ENCODE assay signal across 13 mouse cellular contexts in genomic region chr9:63712838-63713237, GRCm38 (mm10). TPM values are rescaled to one million over a fixed set of nuclear protein-coding genes. Genes with fewer than 3 reads are reported as not detected.
DNase-seq lines count a peak whose midpoint lies in the region; ATAC-seq and TF ChIP-seq lines count a peak whose summit lies in the region.
"Had no signal": no experiment of that assay in that cellular context is flagged by ENCODE, and none has a peak within 500 bp of the region (broad histone marks: within the 10 kb centered on the region; RNA-seq: fewer than 3 reads in every experiment).

No protein-coding gene starts in this region.

- no peak overlapping the region for H3K4me3 ChIP-seq in forebrain, embryonic 10.5 days
- H3K4me3 ChIP-seq in forebrain, embryonic 12.5 days (replicated peaks): no peak overlapping the region
- H3K4me3 ChIP-seq in kidney, embryonic 16.5 days (ENCODE audit: low read length): no peak overlapping the region
- no peak overlapping the region for H3K4me3 ChIP-seq in midbrain, postnatal 0 days (ENCODE audit: low read depth, low read length)
- no peak overlapping the region for H3K4me3 ChIP-seq in midbrain, embryonic 16.5 days (ENCODE audit: low read depth, low read length)
- no peak overlapping the region for H3K4me3 ChIP-seq in embryonic facial prominence, embryonic 10.5 days
- H3K4me3 ChIP-seq: heart, embryonic 12.5 days had no signal

- TF ChIP-seq CTCF in midbrain, postnatal 0 days (IDR thresholded peaks at IDR 0.05): no peak

- H3K9me3 ChIP-seq in forebrain, embryonic 10.5 days: peaks cover 12% of the 10 kb centered on the region
- H3K9me3 ChIP-seq in forebrain, embryonic 12.5 days: no peaks in the 10 kb centered on the region; the same call in 1 of the 2 replicates
- peaks cover 7% of the 10 kb centered on the region; the same call in 1 of the 2 replicates for H3K9me3 ChIP-seq in kidney, embryonic 16.5 days (ENCODE audit: low read length)
- H3K9me3 ChIP-seq in midbrain, postnatal 0 days (ENCODE audit: low read length): no peaks in the 10 kb centered on the region
- no peaks in the 10 kb centered on the region for H3K9me3 ChIP-seq in midbrain, embryonic 16.5 days (replicated peaks; ENCODE audit: control insufficient read depth, low read length, poor library complexity, severe bottlenecking)
- H3K9me3 ChIP-seq in embryonic facial prominence, embryonic 10.5 days: peaks cover 5% of the 10 kb centered on the region; the same call in 1 of the 2 replicates

- no peak for DNase-seq in forebrain, embryonic 10.5 days (ENCODE audit: extremely low spot score, low spot score)
- DNase-seq in kidney, postnatal 25 days: no peak
- DNase-seq in midbrain, postnatal 0 days (ENCODE audit: low spot score): peak; percentile 75
- DNase-seq in embryonic facial prominence, embryonic 10.5 days (ENCODE audit: low spot score): no peak
- no peak for DNase-seq in liver
- DNase-seq: adrenal gland, postnatal 25 days; lung, postnatal 14 days; thymus, postnatal 25 days had no signal

- no peak overlapping the region for H3K4me2 ChIP-seq in forebrain, embryonic 12.5 days
- H3K4me2 ChIP-seq in kidney, embryonic 16.5 days (replicated peaks; ENCODE audit: low read depth, low read length): no peak overlapping the region
- H3K4me2 ChIP-seq in midbrain, postnatal 0 days (ENCODE audit: low read depth, low read length, poor library complexity, severe bottlenecking): no peak overlapping the region
- H3K4me2 ChIP-seq in midbrain, embryonic 16.5 days (ENCODE audit: low read length): no peak overlapping the region
- H3K4me2 ChIP-seq: heart, embryonic 12.5 days had no signal

- ATAC-seq in forebrain, embryonic 12.5 days (ENCODE audit: low FRiP score): no peak
- ATAC-seq in kidney, embryonic 16.5 days (ENCODE audit: low FRiP score, low TSS enrichment): no peak
- ATAC-seq in midbrain, postnatal 0 days (ENCODE audit: low FRiP score): peak; percentile 75
- no peak for ATAC-seq in midbrain, embryonic 16.5 days
- ATAC-seq: intestine, postnatal 0 days had no signal

- no peak overlapping the region for H3K9ac ChIP-seq in forebrain, embryonic 12.5 days
- no peak overlapping the region for H3K9ac ChIP-seq in kidney, embryonic 16.5 days (replicated peaks; ENCODE audit: low read length)
- H3K9ac ChIP-seq in midbrain, postnatal 0 days (replicated peaks; ENCODE audit: low read length, poor library complexity, severe bottlenecking): no peak overlapping the region
- no peak overlapping the region for H3K9ac ChIP-seq in midbrain, embryonic 16.5 days (ENCODE audit: low read depth, low read length)
- H3K9ac ChIP-seq: heart, embryonic 12.5 days had no signal

- H3K4me1 ChIP-seq in forebrain, embryonic 10.5 days: peaks cover 45% of the 10 kb centered on the region
- H3K4me1 ChIP-seq in forebrain, embryonic 12.5 days: peaks cover 25% of the 10 kb centered on the region
- H3K4me1 ChIP-seq in kidney, embryonic 16.5 days (ENCODE audit: insufficient read depth, low read length): peaks cover 62% of the 10 kb centered on the region
- H3K4me1 ChIP-seq in midbrain, postnatal 0 days (ENCODE audit: insufficient read depth, low read length): 0 out of 2 replicates have a peak, but pooled peaks cover 2% of the 10 kb centered on the region
- peaks cover 6% of the 10 kb centered on the region for H3K4me1 ChIP-seq in midbrain, embryonic 16.5 days (ENCODE audit: control insufficient read depth, insufficient read depth, low read length)
- peaks cover 76% of the 10 kb centered on the region for H3K4me1 ChIP-seq in embryonic facial prominence, embryonic 10.5 days

- H3K27ac ChIP-seq in forebrain, embryonic 10.5 days: peak overlapping the region; percentile 20; the same call in 1 of the 2 replicates
- H3K27ac ChIP-seq in forebrain, embryonic 12.5 days: no peak overlapping the region
- peak overlapping the region; percentile 9; the same call in 1 of the 2 replicates for H3K27ac ChIP-seq in kidney, embryonic 16.5 days (ENCODE audit: low read length)
- no peak overlapping the region for H3K27ac ChIP-seq in midbrain, postnatal 0 days (ENCODE audit: low read depth, low read length)
- no peak overlapping the region for H3K27ac ChIP-seq in midbrain, embryonic 16.5 days (ENCODE audit: low read length)
- H3K27ac ChIP-seq in embryonic facial prominence, embryonic 10.5 days (replicated peaks): peak overlapping the region; percentile 21; the same call in 1 of the 2 replicates

- no peaks in the 10 kb centered on the region for H3K27me3 ChIP-seq in forebrain, embryonic 10.5 days (ENCODE audit: poor library complexity, severe bottlenecking)
- H3K27me3 ChIP-seq in forebrain, embryonic 12.5 days: no peaks in the 10 kb centered on the region
- no peaks in the 10 kb centered on the region for H3K27me3 ChIP-seq in kidney, embryonic 16.5 days (ENCODE audit: insufficient read depth, low read length)
- H3K27me3 ChIP-seq in midbrain, postnatal 0 days (ENCODE audit: insufficient read depth, low read length): no peaks in the 10 kb centered on the region
- H3K27me3 ChIP-seq in midbrain, embryonic 16.5 days (ENCODE audit: control insufficient read depth, insufficient read depth, low read depth, low read length): no peaks in the 10 kb centered on the region
- no peaks in the 10 kb centered on the region for H3K27me3 ChIP-seq in embryonic facial prominence, embryonic 10.5 days (replicated peaks; ENCODE audit: low read depth, poor library complexity, severe bottlenecking)
- H3K27me3 ChIP-seq: heart, embryonic 12.5 days had no signal

- 73% methylated on average over 6 of the region's 6 CpGs for WGBS in forebrain, embryonic 10.5 days
- WGBS in forebrain, embryonic 12.5 days: 63% methylated on average over 6 of the region's 6 CpGs
- WGBS in kidney, embryonic 16.5 days: 56% methylated on average over 6 of the region's 6 CpGs
- 48% methylated on average over 6 of the region's 6 CpGs for WGBS in midbrain, postnatal 0 days
- 52% methylated on average over 6 of the region's 6 CpGs for WGBS in midbrain, embryonic 16.5 days
- WGBS in embryonic facial prominence, embryonic 10.5 days: 57% methylated on average over 6 of the region's 6 CpGs

- H3K36me3 ChIP-seq in forebrain, embryonic 10.5 days (replicated peaks): peaks cover 55% of the 10 kb centered on the region
- peaks cover 12% of the 10 kb centered on the region for H3K36me3 ChIP-seq in forebrain, embryonic 12.5 days (replicated peaks)
- H3K36me3 ChIP-seq in kidney, embryonic 16.5 days (ENCODE audit: insufficient read depth, low read length): peaks cover 4% of the 10 kb centered on the region; the same call in 1 of the 2 replicates
- no peaks in the 10 kb centered on the region for H3K36me3 ChIP-seq in midbrain, postnatal 0 days (ENCODE audit: insufficient read depth, low read length)
- H3K36me3 ChIP-seq in midbrain, embryonic 16.5 days (ENCODE audit: control insufficient read depth, insufficient read depth, low read length): no peaks in the 10 kb centered on the region
- peaks cover 48% of the 10 kb centered on the region for H3K36me3 ChIP-seq in embryonic facial prominence, embryonic 10.5 days (replicated peaks)

RNA-seq across cellular contexts. Expression of gene Smad3, which starts 45.0 kb away (rescaled TPM):
- 22.1 and 25.5 TPM in 2 replicates for polyA plus RNA-seq in forebrain, embryonic 10.5 days (2016; fragmentation: Nextera tagmentation; extraction: Ambion mirVana)
- 23.1 and 23.6 TPM in 2 replicates for polyA plus RNA-seq in forebrain, embryonic 12.5 days (2016; fragmentation: Nextera tagmentation; extraction: Ambion mirVana)
- polyA plus RNA-seq in kidney, embryonic 16.5 days (2015; fragmentation: Nextera tagmentation; extraction: Ambion mirVana): 27.8 and 27.9 TPM in 2 replicates
- 13.2 and 20.6 TPM in 2 replicates for total RNA-seq in midbrain, postnatal 0 days (2014; rRNA removed)
- polyA plus RNA-seq in midbrain, postnatal 0 days (2015; fragmentation: Nextera tagmentation; extraction: Ambion mirVana): 4.0 TPM in 2 replicates
- 5.7 and 6.1 TPM in 2 replicates for polyA plus RNA-seq in midbrain, embryonic 16.5 days (2015; fragmentation: Nextera tagmentation; extraction: Ambion mirVana)
- polyA plus RNA-seq in embryonic facial prominence, embryonic 10.5 days (2016; fragmentation: Nextera tagmentation; extraction: Ambion mirVana): 23.4 and 25.5 TPM in 2 replicates

Comparison
In these comparisons a context has a peak if more than half of its experiments do, and no peak if none do; other contexts are left out.
1. H3K27ac ChIP-seq: peak in forebrain, embryonic 10.5 days (single experiment), kidney, embryonic 16.5 days (single experiment) and embryonic facial prominence, embryonic 10.5 days (single experiment); none in forebrain, embryonic 12.5 days (single experiment), midbrain, postnatal 0 days (single experiment) and midbrain, embryonic 16.5 days (single experiment).